Mouse (Mus musculus) heart, embryonic 15.5 days (tissue): ENCODE results near the gene Edn2. TPM values are rescaled to one million over a fixed set of nuclear protein-coding genes. Genes with fewer than 3 reads are reported as not detected.

Experiments
- ATAC-seq: fragments of 200-750 bp; cut with Nextera tagmentation; replicated peaks from 2 replicates; pipeline ENCODE4 v1.8.0; 2017; ENCODE audit warnings: low read depth, moderate TSS enrichment; ENCODE audit not compliant: insufficient number of reproducible peaks, insufficient read depth, low FRiP score
- H3K27ac ChIP-seq: fragments of 300-500 bp; sonication (generic); 2 replicates; pipeline ENCODE4 v1.5.1; 2015; ENCODE audit warnings: mild to moderate bottlenecking, inconsistent platforms
- H3K27me3 ChIP-seq: fragments of 300-500 bp; sonication (generic); 2 replicates; pipeline ENCODE4 v1.6.1; 2015; ENCODE audit warnings: inconsistent platforms
- H3K36me3 ChIP-seq: fragments of 300-500 bp; sonication (generic); 2 replicates; pipeline ENCODE4 v1.6.1; 2015; ENCODE audit warnings: mild to moderate bottlenecking, inconsistent platforms
- H3K4me1 ChIP-seq: fragments of 300-500 bp; sonication (generic); replicated peaks from 2 replicates; pipeline ENCODE4 v1.6.1; 2015; ENCODE audit warnings: inconsistent platforms
- H3K4me2 ChIP-seq: fragments of 300-500 bp; sonication (generic); 2 replicates; pipeline ENCODE4 v1.6.1; 2015; ENCODE audit warnings: inconsistent platforms, mild to moderate bottlenecking, moderate library complexity
- H3K4me3 ChIP-seq: fragments of 300-500 bp; sonication (generic); 2 replicates; pipeline ENCODE4 v1.5.1; 2015; ENCODE audit warnings: mild to moderate bottlenecking, inconsistent platforms
- H3K9ac ChIP-seq: fragments of 300-500 bp; sonication (generic); 2 replicates; pipeline ENCODE4 v1.6.1; 2015; ENCODE audit warnings: mild to moderate bottlenecking, inconsistent platforms
- H3K9me3 ChIP-seq: fragments of 300-500 bp; sonication (generic); replicated peaks from 2 replicates; pipeline ENCODE4 v1.6.1; 2016; ENCODE audit warnings: inconsistent platforms
- WGBS: fragments of 180-500 bp; shearing (Covaris S2); methylation state at CpG from one replicate; pipeline ENCODE4 v1.1.7; 2015; ENCODE audit warnings: mixed read lengths; 5-methylcytosine and 5-hydroxymethylcytosine counted together
- polyA plus RNA-seq: library from polyadenylated mRNA; unstranded; fragments of >200 nt; fragmentation: Nextera tagmentation; extraction: Ambion mirVana; gene quantifications from 2 replicates; pipeline ENCODE4 v1.2.1, GENCODE M21; 2015

The Edn2 gene
- polyA plus RNA-seq, 1 experiment from 2014 or later = 0.54 TPM

DNA sequence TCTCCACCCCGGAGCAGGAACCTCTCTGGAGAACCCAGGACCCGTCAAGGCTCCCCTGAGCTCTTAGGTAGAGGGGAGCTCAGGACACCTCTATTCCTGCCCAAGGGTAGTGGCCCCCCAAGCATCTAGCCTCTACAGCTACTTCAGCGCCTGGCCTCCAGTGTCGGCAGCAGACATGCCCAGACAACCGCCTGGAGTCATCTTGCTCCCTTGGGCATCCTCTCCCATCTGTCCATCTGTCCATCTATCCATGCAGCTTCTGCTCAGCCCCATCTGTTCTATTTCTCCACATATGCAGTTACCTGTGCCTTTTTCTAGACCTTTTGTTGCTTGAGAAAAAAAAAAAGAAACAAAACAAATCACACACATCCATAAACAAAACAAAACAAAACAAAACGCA is 26.8 kb upstream of the Edn2 start:
- Histone ChIP-seq H3K9ac (no peak overlapping the region), H3K4me3 (no peak overlapping the region), H3K4me2 (no peak overlapping the region), H3K4me1 (peaks cover 28% of the 10 kb centered on the region), H3K36me3 (no peaks in the 10 kb centered on the region), H3K9me3 (no peaks in the 10 kb centered on the region), H3K27ac (no peak overlapping the region), H3K27me3 (peaks cover 23% of the 10 kb centered on the region)
- no peak for ATAC-seq
- WGBS = 81% methylated on average over 6 of the region's 6 CpGs

DNA sequence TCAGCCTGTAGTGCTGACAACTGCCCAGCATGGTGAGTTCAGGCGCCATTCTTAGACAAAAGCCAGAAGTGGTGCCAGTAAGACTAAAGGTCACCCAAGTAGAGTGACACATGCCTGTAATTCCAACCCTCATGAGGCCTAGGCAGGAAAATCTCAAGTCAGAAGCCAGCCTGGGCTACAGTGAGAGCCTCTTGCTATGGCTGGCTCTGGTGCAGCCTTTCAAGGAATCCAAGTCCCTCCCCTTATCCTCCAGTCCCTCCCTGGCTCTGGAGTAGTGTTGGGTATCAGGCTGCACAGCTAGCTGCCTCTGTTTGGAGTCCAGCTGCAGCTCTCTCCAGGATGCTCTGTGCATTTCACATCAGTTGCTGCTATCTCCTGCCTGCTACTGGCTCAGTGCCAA is 19.2 kb upstream of the Edn2 start:
- peaks cover 35% of the 10 kb centered on the region for H3K4me1 ChIP-seq
- no peak overlapping the region for H3K4me3 ChIP-seq
- H3K27me3 ChIP-seq = peaks cover 5% of the 10 kb centered on the region
- no peak overlapping the region for H3K9ac ChIP-seq
- WGBS = 38% methylated on average over 1 of the region's 1 CpGs
- no peak overlapping the region for H3K4me2 ChIP-seq
- H3K9me3 ChIP-seq = no peaks in the 10 kb centered on the region
- H3K36me3 ChIP-seq = no peaks in the 10 kb centered on the region
- no peak overlapping the region for H3K27ac ChIP-seq
- ATAC-seq = no peak

GRCm38 (mm10) chr4:120142905-120143304 is 18.1 kb upstream of the Edn2 start:
- ATAC-seq = no peak
- Histone ChIP-seq H3K36me3 (no peaks in the 10 kb centered on the region), H3K4me1 (peaks cover 34% of the 10 kb centered on the region), H3K27me3 (peaks cover 5% of the 10 kb centered on the region), H3K4me3 (no peak overlapping the region), H3K27ac (no peak overlapping the region), H3K9ac (no peak overlapping the region), H3K4me2 (no peak overlapping the region), H3K9me3 (no peaks in the 10 kb centered on the region)
- WGBS = 82% methylated on average over 9 of the region's 9 CpGs

GRCm38 (mm10) chr4:120144343-120144742 is 16.7 kb upstream of the Edn2 start:
- Histone ChIP-seq H3K9ac (no peak overlapping the region; the same call in 1 of the 2 replicates), H3K4me1 (peaks cover 46% of the 10 kb centered on the region)
- no peak for ATAC-seq

GRCm38 (mm10) chr4:120145931-120146330 is 15.1 kb upstream of the Edn2 start:
- no peak overlapping the region for H3K27ac ChIP-seq
- peaks cover 6% of the 10 kb centered on the region; the same call in 1 of the 2 replicates for H3K27me3 ChIP-seq
- H3K4me1 ChIP-seq = peaks cover 46% of the 10 kb centered on the region
- H3K36me3 ChIP-seq = no peaks in the 10 kb centered on the region
- ATAC-seq = no peak
- WGBS = 38% methylated on average over 8 of the region's 8 CpGs
- no peak overlapping the region for H3K4me2 ChIP-seq
- no peak overlapping the region for H3K9ac ChIP-seq
- no peak overlapping the region for H3K4me3 ChIP-seq
- no peaks in the 10 kb centered on the region for H3K9me3 ChIP-seq

More at GRCm38 (mm10) chr4:120144343-120144742, 16.7 kb upstream of the Edn2 start:
- Histone ChIP-seq H3K27ac (peak overlapping the region; percentile 75), H3K4me2 (no peak overlapping the region), H3K36me3 (no peaks in the 10 kb centered on the region), H3K9me3 (no peaks in the 10 kb centered on the region), H3K4me3 (no peak overlapping the region), H3K27me3 (no peaks in the 10 kb centered on the region)
- 51% methylated on average over 5 of the region's 5 CpGs for WGBS

DNA sequence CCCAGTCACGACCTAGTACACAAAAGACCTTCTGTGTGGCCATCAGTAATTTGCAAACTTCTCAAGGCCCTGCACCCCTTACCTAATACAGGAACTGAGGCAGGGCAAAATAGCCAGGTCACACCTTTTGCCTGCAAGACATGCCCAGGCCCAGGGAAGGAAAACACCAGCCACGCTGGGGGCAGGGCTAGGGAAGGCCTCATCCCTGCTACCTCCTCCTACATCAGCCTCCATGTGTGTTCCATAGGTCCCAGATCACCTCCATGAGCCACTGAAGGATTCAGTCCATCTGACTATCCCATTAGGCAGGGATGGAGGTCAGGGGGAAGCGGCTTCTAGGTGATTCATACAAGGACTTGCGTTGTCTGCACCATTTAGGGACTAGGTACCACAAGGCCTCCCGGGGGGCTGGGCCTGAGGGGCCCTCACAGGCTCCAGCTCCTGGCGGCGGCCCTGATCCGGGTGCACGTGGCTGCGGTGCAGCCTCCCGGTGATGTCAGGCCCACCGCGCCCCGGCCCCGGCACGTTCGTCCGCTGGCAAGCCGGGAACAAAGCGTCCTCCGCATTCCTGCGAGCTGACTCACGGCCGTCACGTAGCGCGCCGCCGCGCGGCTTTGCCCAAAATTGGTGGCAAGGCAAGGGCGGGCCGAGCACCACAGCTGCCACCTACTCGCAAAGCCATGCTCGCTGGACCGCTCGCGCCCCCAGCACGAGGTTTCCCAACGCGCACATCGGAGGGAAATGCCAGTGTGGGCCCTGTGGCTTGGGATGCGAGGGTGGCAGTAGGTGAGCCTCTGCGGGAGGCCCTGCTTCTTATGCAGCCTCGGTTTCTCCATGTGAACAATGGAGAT is 12.5 kb upstream of the Edn2 start:
- Histone ChIP-seq H3K4me2 (peak overlapping the region; percentile 52), H3K36me3 (no peaks in the 10 kb centered on the region), H3K4me1 (peaks cover 37% of the 10 kb centered on the region), H3K27ac (peak overlapping the region; percentile 67), H3K9me3 (no peaks in the 10 kb centered on the region), H3K4me3 (no peak overlapping the region; the same call in 1 of the 2 replicates), H3K9ac (no peak overlapping the region), H3K27me3 (peaks cover 6% of the 10 kb centered on the region; the same call in 1 of the 2 replicates)
- WGBS = 5% methylated on average over 45 of the region's 45 CpGs
- peak; percentile 86 for ATAC-seq

DNA sequence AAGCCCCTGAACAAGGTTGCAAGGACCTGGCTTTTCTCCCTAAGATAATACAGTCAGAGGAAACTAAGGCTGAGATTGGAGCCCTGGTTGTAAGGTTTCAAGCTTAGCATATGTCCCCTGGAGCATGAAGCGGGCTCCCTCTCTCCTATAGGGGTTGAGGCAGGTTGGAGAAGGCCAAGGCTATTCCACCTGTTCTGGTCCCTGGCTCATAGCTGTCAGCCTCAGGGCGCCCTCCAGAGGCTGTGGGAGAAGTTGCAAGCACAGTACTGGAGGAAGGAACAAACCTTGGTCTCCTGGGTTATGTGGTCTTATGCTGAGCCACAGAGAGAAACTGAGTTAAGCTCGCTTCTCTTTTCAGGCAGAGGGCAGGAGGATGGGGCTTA is 11.9 kb upstream of the Edn2 start:
- H3K9ac ChIP-seq = no peak overlapping the region
- H3K36me3 ChIP-seq = no peaks in the 10 kb centered on the region
- H3K27me3 ChIP-seq = peaks cover 6% of the 10 kb centered on the region; the same call in 1 of the 2 replicates
- H3K4me2 ChIP-seq = peak overlapping the region; percentile 52
- peak overlapping the region; percentile 67 for H3K27ac ChIP-seq
- no peak for ATAC-seq
- no peak overlapping the region; the same call in 1 of the 2 replicates for H3K4me3 ChIP-seq
- no peaks in the 10 kb centered on the region for H3K9me3 ChIP-seq
- WGBS = 47% methylated on average over 3 of the region's 3 CpGs
- peaks cover 35% of the 10 kb centered on the region for H3K4me1 ChIP-seq

DNA sequence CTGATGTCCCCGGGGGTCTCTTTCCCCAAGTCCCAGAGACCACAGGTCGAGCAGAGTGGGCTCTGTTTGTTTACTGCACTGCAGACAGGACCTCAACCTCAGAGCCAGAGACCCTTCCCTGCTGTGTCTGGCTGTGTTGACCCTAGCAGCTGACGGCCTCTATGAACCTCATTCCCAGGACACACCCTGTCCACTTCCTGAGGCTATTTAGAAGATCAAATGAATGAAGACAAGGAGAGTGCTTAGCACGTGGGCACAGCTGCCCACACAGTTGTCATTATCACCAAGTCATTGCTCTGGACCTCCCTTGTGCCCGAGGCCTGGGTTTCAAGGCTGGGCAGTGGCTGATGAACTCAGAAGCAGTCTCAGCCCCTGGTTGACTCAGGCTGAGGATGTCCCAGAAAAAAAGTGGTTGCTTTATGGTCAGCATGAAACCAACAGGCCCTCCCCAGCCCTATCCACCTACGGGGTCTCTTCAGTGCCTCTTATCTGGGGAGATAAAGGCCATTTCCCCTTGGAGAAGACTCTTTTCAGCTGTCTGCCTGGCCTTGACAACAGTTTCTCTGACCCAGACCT is 10.6 kb upstream of the Edn2 start:
- peaks cover 6% of the 10 kb centered on the region; the same call in 1 of the 2 replicates for H3K27me3 ChIP-seq
- H3K36me3 ChIP-seq = no peaks in the 10 kb centered on the region
- no peak overlapping the region for H3K9ac ChIP-seq
- no peak overlapping the region for H3K4me2 ChIP-seq
- 53% methylated on average over 6 of the region's 6 CpGs for WGBS
- no peak for ATAC-seq
- H3K4me1 ChIP-seq = peaks cover 24% of the 10 kb centered on the region
- H3K9me3 ChIP-seq = no peaks in the 10 kb centered on the region
- no peak overlapping the region for H3K4me3 ChIP-seq
- no peak overlapping the region for H3K27ac ChIP-seq

DNA sequence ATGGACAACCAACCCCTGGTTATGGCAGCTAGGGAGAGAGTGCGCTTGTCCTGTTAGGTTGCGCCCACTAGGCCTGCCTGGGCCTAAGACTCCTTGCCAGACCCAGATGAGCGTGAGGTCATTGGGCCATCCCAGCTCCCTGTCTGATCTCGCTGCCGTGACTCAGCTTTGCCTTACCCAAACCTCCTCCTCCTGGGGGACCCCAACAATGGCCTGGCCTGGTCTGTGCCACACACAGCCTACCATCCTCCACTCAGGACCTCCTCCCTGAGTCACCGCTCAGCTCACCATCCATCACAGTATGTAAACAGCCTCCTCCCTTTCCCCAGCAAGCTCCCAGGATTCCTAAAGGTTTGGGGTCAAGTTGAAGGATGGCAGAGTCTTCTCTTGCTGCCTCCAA is 9.1 kb upstream of the Edn2 start:
- no peaks in the 10 kb centered on the region for H3K36me3 ChIP-seq
- H3K4me1 ChIP-seq = peaks cover 13% of the 10 kb centered on the region
- no peak overlapping the region for H3K9ac ChIP-seq
- 85% methylated on average over 6 of the region's 6 CpGs for WGBS
- H3K27ac ChIP-seq = no peak overlapping the region
- peaks cover 6% of the 10 kb centered on the region; the same call in 1 of the 2 replicates for H3K27me3 ChIP-seq
- no peak for ATAC-seq
- H3K4me3 ChIP-seq = no peak overlapping the region
- no peak overlapping the region for H3K4me2 ChIP-seq
- no peaks in the 10 kb centered on the region for H3K9me3 ChIP-seq

DNA sequence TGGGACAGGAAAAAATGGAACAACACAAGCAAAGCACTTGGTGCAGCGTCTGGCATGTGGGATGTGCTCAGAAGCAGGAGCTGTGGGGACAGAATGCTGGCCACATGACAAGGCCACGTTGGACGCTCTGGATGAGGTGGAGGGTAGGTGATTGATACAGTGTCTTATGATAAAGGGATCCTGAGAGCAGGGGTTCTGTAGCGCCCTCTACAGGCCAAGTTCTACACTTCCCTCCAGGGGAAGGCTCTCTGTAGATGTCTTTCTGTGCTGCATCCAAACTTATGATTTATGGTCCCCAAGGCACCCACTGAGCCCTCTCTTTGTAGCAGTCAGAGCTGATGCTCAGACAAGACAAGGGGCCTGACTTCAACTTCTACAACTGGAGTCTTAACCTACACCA is 8.4 kb upstream of the Edn2 start:
- Histone ChIP-seq H3K9ac (no peak overlapping the region), H3K36me3 (no peaks in the 10 kb centered on the region), H3K4me3 (no peak overlapping the region), H3K27me3 (peaks cover 6% of the 10 kb centered on the region; the same call in 1 of the 2 replicates), H3K4me2 (no peak overlapping the region), H3K27ac (no peak overlapping the region), H3K4me1 (peaks cover 13% of the 10 kb centered on the region), H3K9me3 (no peaks in the 10 kb centered on the region)
- WGBS = 49% methylated on average over 4 of the region's 4 CpGs
- ATAC-seq = no peak

DNA sequence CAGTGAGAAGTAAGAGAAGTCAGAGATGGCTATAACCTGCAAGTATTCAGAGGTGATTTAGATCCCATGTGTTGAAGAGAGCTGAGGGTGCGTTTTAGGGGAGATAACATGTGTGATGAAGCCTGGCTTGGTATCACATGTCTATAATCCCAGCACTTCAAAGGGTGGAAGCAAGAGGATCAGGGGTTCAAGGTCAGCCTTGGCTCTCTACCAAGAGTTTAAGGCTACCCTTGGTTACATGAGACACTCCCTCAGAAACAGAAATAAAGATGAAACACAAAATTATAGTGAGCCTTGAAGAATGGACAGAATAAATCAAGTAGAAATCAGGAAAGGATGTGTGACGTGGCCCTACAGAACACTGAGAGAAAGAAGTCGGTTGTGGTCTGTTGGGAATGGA is 7.3 kb upstream of the Edn2 start:
- H3K4me1 ChIP-seq = peaks cover 11% of the 10 kb centered on the region
- 71% methylated on average over 3 of the region's 3 CpGs for WGBS
- no peak overlapping the region for H3K27ac ChIP-seq
- H3K27me3 ChIP-seq = peaks cover 6% of the 10 kb centered on the region; the same call in 1 of the 2 replicates
- no peaks in the 10 kb centered on the region for H3K36me3 ChIP-seq
- H3K4me3 ChIP-seq = no peak overlapping the region
- H3K4me2 ChIP-seq = no peak overlapping the region
- no peak overlapping the region for H3K9ac ChIP-seq
- ATAC-seq = no peak
- H3K9me3 ChIP-seq = no peaks in the 10 kb centered on the region
